Mouse (Mus musculus) megakaryocyte, embryonic 14.5 days (primary cell): Measurements from ENCODE around the gene Pde6b.

ENCODE experiments used
- FLI1 ChIP-seq: IDR thresholded peaks from 2 replicates; pipeline ENCODE4 v1.6.1; 2012; ENCODE audit warnings: low read length, inconsistent platforms, mixed read lengths
- GATA1 ChIP-seq: IDR thresholded peaks from 3 replicates; pipeline ENCODE4 v1.6.1; 2012; ENCODE audit warnings: mixed read lengths, low read length, inconsistent platforms, borderline replicate concordance

GRCm38 (mm10) chr5:108446973-108447372, 58.8 kb downstream of the Pde6b start:
- no peak for TF ChIP-seq GATA1
- no peak for TF ChIP-seq FLI1
